11 mouse cellular contexts compared by ENCODE assay signal in genomic region chr11:78972811-78973351, GRCm38 (mm10). TPM values are rescaled to one million over a fixed set of nuclear protein-coding genes. Genes with fewer than 3 reads are reported as not detected.
DNase-seq lines count a peak whose midpoint lies in the region; ATAC-seq and TF ChIP-seq lines count a peak whose summit lies in the region.
"Had no signal": no experiment of that assay in that cellular context is flagged by ENCODE, and none has a peak within 500 bp of the region (broad histone marks: within the 10 kb centered on the region; RNA-seq: fewer than 3 reads in every experiment).

No protein-coding gene starts in this region.

- DNase-seq in lung, embryonic 14.5 days: no peak
- DNase-seq in lung, adult 2 months: no peak
- DNase-seq in embryo, embryonic 10 days (ENCODE audit: low spot score): peak; percentile 79
- peak; percentile 42 to 50 for DNase-seq in thymus, postnatal 10 days (ENCODE audit: low spot score in 2 of 2)
- DNase-seq in frontal cortex, adult 2 months (ENCODE audit: extremely low spot score in 1 of 2, low spot score in 1 of 2): no peak
- no peak for DNase-seq in adrenal gland, postnatal 4 days (ENCODE audit: low spot score in 2 of 2)
- no peak for DNase-seq in forebrain, embryonic 11.5 days (ENCODE audit: low spot score)
- DNase-seq: cerebellum, postnatal 25 days had no signal

- H3K9me3 ChIP-seq in lung, embryonic 14.5 days (ENCODE audit: low read depth, low read length): no peaks in the 10 kb centered on the region
- no peaks in the 10 kb centered on the region for H3K9me3 ChIP-seq in intestine, embryonic 16.5 days (ENCODE audit: control insufficient read depth, low read length)
- H3K9me3 ChIP-seq in forebrain, embryonic 11.5 days (ENCODE audit: control insufficient read depth, low read length): no peaks in the 10 kb centered on the region

- no peak overlapping the region for H3K4me3 ChIP-seq in lung, embryonic 14.5 days (ENCODE audit: low read depth, low read length)
- no peak overlapping the region for H3K4me3 ChIP-seq in lung, adult 2 months (replicated peaks; ENCODE audit: extremely low read depth, low read depth, low read length)
- no peak overlapping the region for H3K4me3 ChIP-seq in intestine, embryonic 16.5 days (ENCODE audit: low read length)
- no peak overlapping the region for H3K4me3 ChIP-seq in forebrain, embryonic 11.5 days (ENCODE audit: low read depth, low read length)

- no peaks in the 10 kb centered on the region for H3K27me3 ChIP-seq in lung, embryonic 14.5 days (ENCODE audit: insufficient read depth, low read length)
- no peaks in the 10 kb centered on the region for H3K27me3 ChIP-seq in intestine, embryonic 16.5 days (replicated peaks; ENCODE audit: control insufficient read depth, insufficient read depth, low read length)
- H3K27me3 ChIP-seq in forebrain, embryonic 11.5 days (ENCODE audit: control insufficient read depth, insufficient read depth, low read length): no peaks in the 10 kb centered on the region

- no peaks in the 10 kb centered on the region for H3K36me3 ChIP-seq in lung, embryonic 14.5 days (ENCODE audit: insufficient read depth)
- H3K36me3 ChIP-seq in intestine, embryonic 16.5 days (ENCODE audit: control insufficient read depth, insufficient read depth, low read length): peaks cover 2% of the 10 kb centered on the region; the same call in 1 of the 2 replicates
- H3K36me3 ChIP-seq in forebrain, embryonic 11.5 days (ENCODE audit: control insufficient read depth, insufficient read depth, low read length): no peaks in the 10 kb centered on the region

- H3K4me2 ChIP-seq in lung, embryonic 14.5 days: peak overlapping the region; percentile 31; the same call in 1 of the 2 replicates
- no peak overlapping the region; the same call in 1 of the 2 replicates for H3K4me2 ChIP-seq in intestine, embryonic 16.5 days (ENCODE audit: low read depth, low read length)
- no peak overlapping the region for H3K4me2 ChIP-seq in forebrain, embryonic 11.5 days (ENCODE audit: low read depth, low read length, severe bottlenecking)

- 46% methylated on average over 8 of the region's 8 CpGs for WGBS in lung, embryonic 14.5 days
- 45% methylated on average over 8 of the region's 8 CpGs for WGBS in lung, adult 2 months
- 60% methylated on average over 8 of the region's 8 CpGs for WGBS in intestine, embryonic 16.5 days
- WGBS in forebrain, embryonic 11.5 days: 59% methylated on average over 8 of the region's 8 CpGs

- no peak for TF ChIP-seq CTCF in lung, embryonic 14.5 days (IDR thresholded peaks at IDR 0.05; ENCODE audit: low read depth)
- no peak for TF ChIP-seq CTCF in lung, adult 2 months (IDR thresholded peaks at IDR 0.05; ENCODE audit: insufficient read depth, low read length)

- ATAC-seq in lung, embryonic 14.5 days (ENCODE audit: insufficient read depth): no peak
- ATAC-seq in intestine, embryonic 16.5 days: peak; percentile 72
- ATAC-seq in forebrain, embryonic 11.5 days (replicated peaks; ENCODE audit: low FRiP score): no peak

- no peaks in the 10 kb centered on the region; the same call in 1 of the 2 replicates for H3K4me1 ChIP-seq in lung, embryonic 14.5 days (ENCODE audit: insufficient read depth)
- peaks cover 3% of the 10 kb centered on the region; the same call in 1 of the 2 replicates for H3K4me1 ChIP-seq in lung, adult 2 months (ENCODE audit: control insufficient read depth, insufficient read depth, low read length)
- peaks cover 12% of the 10 kb centered on the region; the same call in 1 of the 2 replicates for H3K4me1 ChIP-seq in intestine, embryonic 16.5 days (ENCODE audit: control insufficient read depth, insufficient read depth, low read length)
- H3K4me1 ChIP-seq in forebrain, embryonic 11.5 days (replicated peaks; ENCODE audit: control insufficient read depth, insufficient read depth, low read length): no peaks in the 10 kb centered on the region; the same call in 1 of the 2 replicates

- no peak for TF ChIP-seq POLR2A in lung, adult 2 months (IDR thresholded peaks at IDR 0.05; ENCODE audit: borderline replicate concordance, extremely low read depth, low read depth, low read length)

- no peak overlapping the region for H3K9ac ChIP-seq in lung, embryonic 14.5 days
- no peak overlapping the region for H3K9ac ChIP-seq in intestine, embryonic 16.5 days (ENCODE audit: low read depth, low read length)
- H3K9ac ChIP-seq in forebrain, embryonic 11.5 days (ENCODE audit: low read length): no peak overlapping the region
- H3K9ac ChIP-seq: liver, embryonic 14.5 days had no signal

- no peak overlapping the region for H3K27ac ChIP-seq in lung, embryonic 14.5 days (ENCODE audit: low read depth)
- H3K27ac ChIP-seq in intestine, embryonic 16.5 days (ENCODE audit: low read length): peak overlapping the region; percentile 64
- no peak overlapping the region for H3K27ac ChIP-seq in forebrain, embryonic 11.5 days (ENCODE audit: low read depth, low read length)
- H3K27ac ChIP-seq: liver, embryonic 14.5 days had no signal

RNA-seq across cellular contexts. Expression of gene Lgals9, which starts 11.9 kb away (rescaled TPM):
- 23.9 and 25.7 TPM in 2 replicates for polyA plus RNA-seq in lung, embryonic 14.5 days (2014; fragmentation: Nextera tagmentation; extraction: Ambion mirVana)
- polyA plus RNA-seq in lung, adult 2 months (2012; rRNA removed): 137 and 204 TPM in 2 replicates
- 96.1 and 111 TPM in 2 replicates for polyA plus RNA-seq in intestine, embryonic 16.5 days (2015; fragmentation: Nextera tagmentation; extraction: Ambion mirVana)
- 15.0 and 17.9 TPM in 2 replicates for polyA plus RNA-seq in frontal cortex, adult 2 months (2012; rRNA removed)
- 10 to 100 TPM; 32.6 to 57.1 TPM for total RNA-seq in adrenal gland, postnatal 4 days (2021)
- 3.7 and 4.0 TPM in 2 replicates for polyA plus RNA-seq in forebrain, embryonic 11.5 days (2014; fragmentation: Nextera tagmentation; extraction: Ambion mirVana)

RNA-seq across cellular contexts. Expression of gene Nos2, which starts 52.3 kb away (rescaled TPM):
- polyA plus RNA-seq in lung, embryonic 14.5 days (2014; fragmentation: Nextera tagmentation; extraction: Ambion mirVana): 3.1 and 3.9 TPM in 2 replicates
- polyA plus RNA-seq in lung, adult 2 months (2012; rRNA removed): 3.8 and 4.0 TPM in 2 replicates
- 1.1 and 1.4 TPM in 2 replicates for polyA plus RNA-seq in intestine, embryonic 16.5 days (2015; fragmentation: Nextera tagmentation; extraction: Ambion mirVana)
- polyA plus RNA-seq in frontal cortex, adult 2 months (2012; rRNA removed): 1.0 and 1.1 TPM in 2 replicates
- 1 to 10 TPM; 1.7 to 2.7 TPM for total RNA-seq in adrenal gland, postnatal 4 days (2021)
- polyA plus RNA-seq in forebrain, embryonic 11.5 days (2014; fragmentation: Nextera tagmentation; extraction: Ambion mirVana): 0.75 and 0.88 TPM in 2 replicates
- total RNA-seq: hematopoietic stem cell, adult 5-6 weeks had no signal

Comparison
In these comparisons a context has a peak if more than half of its experiments do, and no peak if none do; other contexts are left out.
1. DNase-seq: peak in embryo, embryonic 10 days (single experiment) and thymus, postnatal 10 days (2 of 2); none in lung, embryonic 14.5 days (single experiment), lung, adult 2 months (single experiment), frontal cortex, adult 2 months (0 of 2), adrenal gland, postnatal 4 days (0 of 2) and forebrain, embryonic 11.5 days (single experiment).